8 mouse cellular contexts compared by ENCODE assay signal in genomic region chr14:76149531-76150179, GRCm38 (mm10). TPM values are rescaled to one million over a fixed set of nuclear protein-coding genes. Genes with fewer than 3 reads are reported as not detected.
DNase-seq lines count a peak whose midpoint lies in the region; ATAC-seq and TF ChIP-seq lines count a peak whose summit lies in the region.

No protein-coding gene starts in this region.

- H3K36me3 ChIP-seq in forebrain, embryonic 11.5 days (ENCODE audit: control insufficient read depth, insufficient read depth, low read length): no peaks in the 10 kb centered on the region
- H3K36me3 ChIP-seq in midbrain, postnatal 0 days (ENCODE audit: insufficient read depth, low read length): no peaks in the 10 kb centered on the region

- H3K9me3 ChIP-seq in forebrain, embryonic 11.5 days (ENCODE audit: control insufficient read depth, low read length): no peaks in the 10 kb centered on the region
- H3K9me3 ChIP-seq in midbrain, postnatal 0 days (ENCODE audit: low read length): no peaks in the 10 kb centered on the region

- DNase-seq in left cerebral cortex, postnatal 36 days (ENCODE audit: low spot score in 2 of 2): peak; percentile 11 to 14
- DNase-seq in left cerebral cortex, adult 8-10 months (ENCODE audit: low spot score in 2 of 2): no peak
- peak; percentile 83 for DNase-seq in brain, embryonic 14.5 days (ENCODE audit: low read depth)
- peak; percentile 56 for DNase-seq in forebrain, embryonic 11.5 days (ENCODE audit: low spot score)
- peak; percentile 87 for DNase-seq in heart, postnatal 25 days (ENCODE audit: low spot score)
- peak; percentile 71 for DNase-seq in left cerebral cortex, postnatal 4 days
- DNase-seq in midbrain, postnatal 0 days (ENCODE audit: low spot score): peak; percentile 67
- DNase-seq in spleen, adult 12 weeks (ENCODE audit: low spot score): no peak

- H3K27me3 ChIP-seq in forebrain, embryonic 11.5 days (ENCODE audit: control insufficient read depth, insufficient read depth, low read length): no peaks in the 10 kb centered on the region
- H3K27me3 ChIP-seq in midbrain, postnatal 0 days (ENCODE audit: insufficient read depth, low read length): no peaks in the 10 kb centered on the region

- H3K4me2 ChIP-seq in forebrain, embryonic 11.5 days (ENCODE audit: low read depth, low read length, severe bottlenecking): peak overlapping the region; percentile 21; the same call in 1 of the 2 replicates
- H3K4me2 ChIP-seq in midbrain, postnatal 0 days (ENCODE audit: low read depth, low read length, poor library complexity, severe bottlenecking): no peak overlapping the region

- TF ChIP-seq CTCF in brain, embryonic 14.5 days (IDR thresholded peaks at IDR 0.05; ENCODE audit: borderline replicate concordance, extremely low read depth, insufficient read depth, insufficient read length): no peak
- no peak for TF ChIP-seq CTCF in midbrain, postnatal 0 days (IDR thresholded peaks at IDR 0.05)

- ATAC-seq in forebrain, embryonic 11.5 days (replicated peaks; ENCODE audit: low FRiP score): no peak
- no peak for ATAC-seq in midbrain, postnatal 0 days (ENCODE audit: low FRiP score)

- TF ChIP-seq POLR2A in brain, embryonic 14.5 days (IDR thresholded peaks at IDR 0.05; ENCODE audit: borderline replicate concordance, extremely low read depth, insufficient read depth, insufficient read length, poor library complexity, severe bottlenecking): no peak

- no peak overlapping the region for H3K4me3 ChIP-seq in forebrain, embryonic 11.5 days (ENCODE audit: low read depth, low read length)
- no peak overlapping the region for H3K4me3 ChIP-seq in midbrain, postnatal 0 days (ENCODE audit: low read depth, low read length)

- peaks cover 4% of the 10 kb centered on the region; the same call in 1 of the 2 replicates for H3K4me1 ChIP-seq in forebrain, embryonic 11.5 days (replicated peaks; ENCODE audit: control insufficient read depth, insufficient read depth, low read length)
- H3K4me1 ChIP-seq in midbrain, postnatal 0 days (ENCODE audit: insufficient read depth, low read length): no peaks in the 10 kb centered on the region

- no peak overlapping the region for H3K27ac ChIP-seq in forebrain, embryonic 11.5 days (ENCODE audit: low read depth, low read length)
- H3K27ac ChIP-seq in midbrain, postnatal 0 days (ENCODE audit: low read depth, low read length): no peak overlapping the region

- no peak overlapping the region for H3K9ac ChIP-seq in forebrain, embryonic 11.5 days (ENCODE audit: low read length)
- no peak overlapping the region for H3K9ac ChIP-seq in midbrain, postnatal 0 days (replicated peaks; ENCODE audit: low read length, poor library complexity, severe bottlenecking)

- 43% methylated on average over 13 of the region's 13 CpGs for WGBS in forebrain, embryonic 11.5 days
- 39% methylated on average over 13 of the region's 13 CpGs for WGBS in midbrain, postnatal 0 days

- intact Hi-C loops in left cerebral cortex, postnatal 36 days (cut with DNase I): loop anchor here (5.0 to 10.0 kb wide), 2 partner anchors 323 to 865 kb away; no protein-coding TSS in a partner anchor
- intact Hi-C loops in heart, postnatal 25 days (cut with DNase I): loop anchor here (1.0 kb wide), 1 partner anchor 265 kb away; the partner anchor contains the start of gene Tsc22d1
- intact Hi-C loops in left cerebral cortex, postnatal 4 days (cut with DNase I): loop anchor here (5.0 kb wide), 1 partner anchor 323 kb away; no protein-coding TSS in a partner anchor

RNA-seq across cellular contexts. Expression of gene Nufip1, which starts 39.0 kb away (rescaled TPM):
- 1 to 10 TPM; 6.7 to 8.6 TPM for total RNA-seq in left cerebral cortex, postnatal 36 days (2021)
- 1 to 10 TPM; 7.5 to 8.5 (median 8.0) TPM for total RNA-seq in left cerebral cortex, adult 8-10 months (2022)
- polyA plus RNA-seq in brain, embryonic 14.5 days (2012; rRNA removed): 8.4 and 8.5 TPM in 2 replicates
- 17.8 and 19.2 TPM in 2 replicates for polyA plus RNA-seq in forebrain, embryonic 11.5 days (2014; fragmentation: Nextera tagmentation; extraction: Ambion mirVana)
- 1 to 10 TPM; 3.0 to 3.4 TPM for total RNA-seq in heart, postnatal 25 days (2021)
- total RNA-seq in left cerebral cortex, postnatal 4 days (2021): 10 to 100 TPM; 10.0 to 11.6 TPM
- total RNA-seq in midbrain, postnatal 0 days (2014; rRNA removed): 10.4 and 10.6 TPM in 2 replicates
- 12.8 and 14.3 TPM in 2 replicates for polyA plus RNA-seq in midbrain, postnatal 0 days (2015; fragmentation: Nextera tagmentation; extraction: Ambion mirVana)

RNA-seq across cellular contexts. Expression of gene Gpalpp1, which starts 39.1 kb away (rescaled TPM):
- 10 to 100 TPM; 22.2 to 22.8 TPM for total RNA-seq in left cerebral cortex, postnatal 36 days (2021)
- total RNA-seq in left cerebral cortex, adult 8-10 months (2022): 10 to 100 TPM; 21.9 to 25.0 (median 23.4) TPM
- 12.2 and 13.8 TPM in 2 replicates for polyA plus RNA-seq in brain, embryonic 14.5 days (2012; rRNA removed)
- 20.3 and 20.5 TPM in 2 replicates for polyA plus RNA-seq in forebrain, embryonic 11.5 days (2014; fragmentation: Nextera tagmentation; extraction: Ambion mirVana)
- 10 to 100 TPM in 1 of 2 experiments, 1 to 10 TPM in 1; 10.0 to 10.8 TPM for total RNA-seq in heart, postnatal 25 days (2021)
- 10 to 100 TPM; 20.3 to 21.1 TPM for total RNA-seq in left cerebral cortex, postnatal 4 days (2021)
- total RNA-seq in midbrain, postnatal 0 days (2014; rRNA removed): 18.6 and 20.2 TPM in 2 replicates
- polyA plus RNA-seq in midbrain, postnatal 0 days (2015; fragmentation: Nextera tagmentation; extraction: Ambion mirVana): 8.3 and 8.6 TPM in 2 replicates

Comparison
In these comparisons a context has a peak if more than half of its experiments do, and no peak if none do; other contexts are left out.
1. DNase-seq: peak in left cerebral cortex, postnatal 36 days (2 of 2), brain, embryonic 14.5 days (single experiment), forebrain, embryonic 11.5 days (single experiment), heart, postnatal 25 days (single experiment), left cerebral cortex, postnatal 4 days (single experiment) and midbrain, postnatal 0 days (single experiment); none in left cerebral cortex, adult 8-10 months (0 of 2) and spleen, adult 12 weeks (single experiment).